Mouse (Mus musculus) liver, postnatal 0 days (tissue): ENCODE measurements around the gene Pcnx.

Source experiments
- CTCF ChIP-seq: sonication (generic); IDR thresholded peaks from 2 replicates; pipeline ENCODE4 v1.5.1; 2016; ENCODE audit warnings: antibody characterized with exemption, low read depth
- EP300 ChIP-seq: IDR thresholded peaks from 2 replicates; pipeline ENCODE4 v1.6.1; 2016; ENCODE audit warnings: antibody characterized with exemption, low read depth, mild to moderate bottlenecking

DNA sequence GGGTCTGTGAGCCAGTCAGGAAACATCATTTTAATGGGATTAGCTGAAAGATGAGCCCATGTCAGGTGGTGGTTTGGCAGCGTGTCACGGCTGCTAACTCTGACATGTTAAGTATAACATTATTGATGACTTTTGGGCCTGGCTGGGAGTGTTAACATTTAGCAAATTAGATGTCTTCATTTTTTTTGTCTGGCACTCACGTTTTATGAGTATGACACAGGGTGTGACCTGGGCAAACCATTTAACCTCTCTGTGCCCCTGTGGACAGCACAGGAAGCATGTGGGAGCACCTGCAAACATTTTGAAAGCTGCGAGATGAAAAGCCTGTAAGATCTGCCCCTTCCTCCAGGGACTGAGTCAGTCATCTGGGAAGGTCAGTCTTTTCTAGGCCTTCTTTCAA lies 2.6 kb upstream of the Pcnx start:
- TF ChIP-seq CTCF (no peak), EP300 (no peak)
